In the genomic region with DNA sequence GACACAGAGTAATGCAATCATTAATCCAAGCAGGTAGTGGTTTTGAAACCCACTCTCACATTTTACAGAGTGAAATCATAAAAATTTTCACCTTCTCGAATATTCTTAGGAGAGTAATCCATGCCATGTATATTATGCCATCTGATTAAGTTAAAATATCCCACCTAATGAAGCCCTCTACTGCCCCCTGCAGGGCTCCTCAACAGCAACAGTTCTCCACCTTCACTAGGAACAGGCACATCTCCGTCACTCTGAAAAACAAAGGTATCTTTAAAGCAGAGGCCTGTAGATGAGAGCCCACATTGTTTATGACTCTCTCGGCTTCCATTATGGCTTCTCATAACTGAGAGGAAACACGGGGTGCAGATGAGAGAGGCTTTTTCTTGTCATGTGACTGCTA, we compare ENCODE assay signal across 8 mouse cellular contexts.
DNase-seq lines count a peak whose midpoint lies in the region; ATAC-seq lines count a peak whose summit lies in the region.

No protein-coding gene starts in this region.

- H3K27ac ChIP-seq in neural tube, embryonic 14.5 days (ENCODE audit: low read depth, low read length), result no peak overlapping the region
- H3K27ac ChIP-seq in intestine, embryonic 16.5 days (ENCODE audit: low read length), result no peak overlapping the region

- H3K4me3 ChIP-seq in neural tube, embryonic 14.5 days (ENCODE audit: low read depth, low read length), result no peak overlapping the region
- no peak overlapping the region for H3K4me3 ChIP-seq in intestine, embryonic 16.5 days (ENCODE audit: low read length)

- WGBS in neural tube, embryonic 14.5 days, result 53% methylated on average over 4 of the region's 4 CpGs
- 62% methylated on average over 4 of the region's 4 CpGs for WGBS in intestine, embryonic 16.5 days

- H3K36me3 ChIP-seq in neural tube, embryonic 14.5 days (ENCODE audit: control insufficient read depth, insufficient read depth, low read length), result no peaks in the 10 kb centered on the region
- no peaks in the 10 kb centered on the region for H3K36me3 ChIP-seq in intestine, embryonic 16.5 days (ENCODE audit: control insufficient read depth, insufficient read depth, low read length)

- no peak overlapping the region for H3K9ac ChIP-seq in neural tube, embryonic 14.5 days (replicated peaks; ENCODE audit: low read depth, low read length)
- H3K9ac ChIP-seq in intestine, embryonic 16.5 days (ENCODE audit: low read depth, low read length), result no peak overlapping the region

- no peaks in the 10 kb centered on the region for H3K9me3 ChIP-seq in neural tube, embryonic 14.5 days (ENCODE audit: control insufficient read depth, low read length)
- H3K9me3 ChIP-seq in intestine, embryonic 16.5 days (ENCODE audit: control insufficient read depth, low read length), result no peaks in the 10 kb centered on the region

- DNase-seq in ovary, postnatal 14 days (ENCODE audit: low spot score), result peak; percentile 15
- DNase-seq in ovary, postnatal 10 days (ENCODE audit: low spot score), result no peak
- peak; percentile 5 for DNase-seq in cerebellum, adult 9-10 months
- DNase-seq in heart, postnatal 14 days, result peak; percentile 55 to 60
- peak; percentile 55 for DNase-seq in left cerebral cortex, postnatal 4 days

- ATAC-seq in activated CD4-positive, CD25-positive, alpha-beta regulatory T cell, adult 4 months, result peak; percentile 49
- peak; percentile 56 for ATAC-seq in neural tube, embryonic 14.5 days (ENCODE audit: low read depth)
- ATAC-seq in intestine, embryonic 16.5 days, result no peak

- H3K4me1 ChIP-seq in neural tube, embryonic 14.5 days (ENCODE audit: control insufficient read depth, insufficient read depth, low read length), result no peaks in the 10 kb centered on the region
- H3K4me1 ChIP-seq in intestine, embryonic 16.5 days (ENCODE audit: control insufficient read depth, insufficient read depth, low read length), result no peaks in the 10 kb centered on the region

- intact Hi-C loops in heart, postnatal 14 days (cut with DNase I), result loop anchor here (5.0 kb wide), 3 partner anchors 76 to 339 kb away; a partner anchor contains a TSS
- intact Hi-C loops in left cerebral cortex, postnatal 4 days (cut with DNase I), result no loop called here

- no peaks in the 10 kb centered on the region for H3K27me3 ChIP-seq in neural tube, embryonic 14.5 days (ENCODE audit: control insufficient read depth, insufficient read depth, low read length)
- no peaks in the 10 kb centered on the region for H3K27me3 ChIP-seq in intestine, embryonic 16.5 days (replicated peaks; ENCODE audit: control insufficient read depth, insufficient read depth, low read length)

- no peak overlapping the region for H3K4me2 ChIP-seq in neural tube, embryonic 14.5 days (ENCODE audit: low read depth, low read length)
- no peak overlapping the region for H3K4me2 ChIP-seq in intestine, embryonic 16.5 days (ENCODE audit: low read depth, low read length)
